Mouse (Mus musculus) right cerebral cortex, adult 18-20 months (tissue): ENCODE results near the gene Ldha.

Source experiments
- DNase-seq: peaks from one replicate; pipeline ENCODE4 v3.0.0; 2022; ENCODE audit warnings: mixed read lengths

Gene Ldha

DNA sequence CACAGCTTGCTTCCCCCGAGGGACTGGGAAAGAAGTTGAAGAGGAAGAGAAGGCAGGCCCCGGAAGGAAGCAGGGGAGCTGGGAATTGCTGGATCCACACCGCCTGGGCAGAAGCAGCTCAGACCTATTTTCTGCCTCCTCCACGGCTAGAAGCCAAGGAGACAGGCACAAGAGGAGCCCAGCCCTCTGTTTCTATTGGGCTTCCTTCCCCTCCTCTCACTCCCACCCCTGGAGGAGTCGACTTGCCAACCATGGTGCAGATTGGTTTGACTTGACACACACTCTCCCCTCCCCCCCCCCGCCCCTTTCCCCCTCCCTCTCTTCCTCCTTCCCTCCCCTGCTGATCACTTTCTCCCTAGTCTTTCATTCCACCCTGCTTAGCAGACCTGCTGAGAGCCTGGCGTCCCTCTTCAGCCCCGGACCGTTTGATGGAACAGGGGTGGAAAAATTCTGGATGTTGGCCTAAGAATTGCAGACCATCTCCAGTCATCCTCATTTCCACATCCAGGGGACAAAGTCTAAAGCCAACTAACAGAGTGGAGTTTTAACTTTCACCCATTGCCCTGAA lies 3.1 kb upstream of the Ldha start:
- peak; percentile 31 for DNase-seq

DNA sequence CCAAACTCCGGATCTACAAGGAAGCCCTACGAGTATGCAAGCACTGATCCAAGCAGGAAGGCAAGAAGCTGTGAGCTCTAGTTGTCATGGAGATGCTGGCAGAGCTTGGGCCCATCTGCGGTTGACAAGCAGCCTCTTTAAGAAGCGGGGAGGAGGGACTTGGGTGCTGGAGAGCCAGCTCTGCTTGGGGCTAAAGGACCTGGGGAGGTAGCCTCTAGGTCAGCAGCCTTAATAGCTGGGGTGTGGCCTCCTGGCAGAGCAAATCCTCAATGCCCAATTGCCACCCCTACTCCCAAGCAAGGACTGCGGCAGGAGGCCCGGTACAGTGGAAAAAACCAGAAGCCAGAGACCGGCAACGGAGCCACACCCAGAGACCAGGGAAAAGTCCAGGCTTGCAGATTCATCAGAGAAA lies 2.4 kb upstream of the Ldha start:
- peak; percentile 88 for DNase-seq

DNA sequence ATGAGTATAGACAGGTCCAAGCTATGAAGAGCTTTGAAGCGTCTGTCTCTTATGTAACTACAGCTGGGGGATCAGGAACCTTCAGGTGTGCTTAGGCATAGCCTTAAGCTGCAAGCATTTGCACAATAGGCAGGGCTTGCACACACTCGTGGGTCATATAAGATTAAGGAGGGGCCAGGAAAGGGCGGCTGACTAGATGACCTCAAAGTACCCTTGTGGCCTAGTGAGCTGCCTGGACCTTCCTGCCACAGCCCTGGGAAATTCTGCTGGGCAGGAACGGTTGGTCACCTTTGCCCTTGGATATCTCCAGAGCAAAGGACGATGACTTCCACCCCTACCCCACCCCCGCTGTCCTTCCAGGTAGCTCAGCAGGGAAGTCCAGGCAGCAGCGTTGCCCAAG lies 1.8 kb upstream of the Ldha start:
- no peak for DNase-seq

DNA sequence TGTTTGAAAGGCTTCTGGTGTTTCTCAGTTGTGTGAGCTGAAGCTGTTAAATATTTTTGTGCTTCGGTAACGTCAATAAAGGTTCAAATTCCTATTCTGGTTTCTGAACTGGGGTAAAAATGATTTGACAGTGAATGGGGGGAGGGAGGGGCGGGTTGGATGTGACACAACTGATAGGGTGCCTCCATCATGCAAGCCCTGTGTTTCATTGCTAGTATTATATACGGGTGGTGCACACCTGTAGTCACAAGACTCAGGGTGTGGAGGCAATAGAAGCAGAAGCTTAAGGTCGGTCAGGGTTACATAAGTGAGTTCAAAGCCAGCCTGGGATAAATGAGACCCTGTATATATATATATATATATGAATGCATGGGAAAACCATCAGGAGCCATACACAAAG lies 1.4 kb upstream of the Ldha start:
- DNase-seq: no peak

DNA sequence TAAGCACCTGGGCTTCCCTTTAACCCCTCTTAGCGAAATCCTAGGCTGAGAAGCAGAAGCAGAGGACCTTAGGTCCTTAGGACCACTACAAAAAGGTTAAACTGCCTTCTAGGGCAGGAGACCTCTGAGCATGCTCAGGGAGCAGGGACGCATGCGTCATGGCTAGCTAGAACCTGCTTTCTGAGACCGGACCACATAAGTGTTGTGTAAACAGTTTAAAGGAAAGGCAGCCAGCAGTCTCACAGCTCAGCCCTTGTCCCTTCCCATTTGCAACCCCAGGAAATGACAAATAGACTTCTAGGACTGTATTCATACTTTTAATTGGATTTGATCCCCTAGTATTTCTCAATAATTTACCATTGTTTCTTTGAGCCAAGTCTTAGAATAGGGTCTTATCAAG lies 949 bp upstream of the Ldha start:
- no peak for DNase-seq

DNA sequence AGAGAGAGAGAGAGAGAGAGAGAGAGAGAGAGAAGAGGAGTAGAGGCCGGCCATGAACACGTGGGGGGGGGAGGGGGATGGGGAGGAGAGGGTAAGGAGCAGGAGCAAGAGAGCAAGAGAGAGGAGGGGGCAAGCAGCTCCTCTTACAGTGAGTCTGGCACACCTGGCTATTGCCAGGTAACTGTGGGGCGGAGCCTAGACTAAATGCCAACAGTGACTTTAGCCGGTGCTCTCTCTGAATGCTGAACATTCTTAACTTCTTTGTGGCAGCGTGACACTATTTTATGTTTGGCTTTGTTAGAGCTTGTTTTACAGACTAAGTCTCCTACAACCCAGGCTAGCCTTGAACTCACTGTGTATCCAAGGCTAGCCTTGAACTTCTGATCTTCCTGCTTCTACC lies 1.0 kb downstream of the Ldha start:
- no peak for DNase-seq

DNA sequence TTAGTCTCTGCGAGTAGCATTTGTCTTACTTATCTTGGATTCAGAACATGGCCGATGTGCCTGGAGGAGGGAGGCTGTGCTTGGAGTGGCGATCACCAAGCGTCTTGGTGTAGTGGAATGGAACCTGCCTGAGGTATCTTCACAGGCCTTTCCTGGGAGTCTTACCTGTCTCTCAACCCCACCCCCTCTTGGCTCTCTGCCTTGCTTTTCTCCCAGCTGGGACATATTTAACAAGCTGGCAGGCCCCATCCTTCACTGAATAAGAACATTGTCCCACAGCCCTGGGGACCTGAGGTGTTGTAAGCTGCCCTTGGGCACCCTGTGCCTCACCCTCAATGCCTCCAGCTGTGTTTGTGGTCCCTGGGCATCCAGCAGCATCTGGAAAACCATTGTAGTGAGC lies 2.3 kb downstream of the Ldha start:
- DNase-seq: no peak

DNA sequence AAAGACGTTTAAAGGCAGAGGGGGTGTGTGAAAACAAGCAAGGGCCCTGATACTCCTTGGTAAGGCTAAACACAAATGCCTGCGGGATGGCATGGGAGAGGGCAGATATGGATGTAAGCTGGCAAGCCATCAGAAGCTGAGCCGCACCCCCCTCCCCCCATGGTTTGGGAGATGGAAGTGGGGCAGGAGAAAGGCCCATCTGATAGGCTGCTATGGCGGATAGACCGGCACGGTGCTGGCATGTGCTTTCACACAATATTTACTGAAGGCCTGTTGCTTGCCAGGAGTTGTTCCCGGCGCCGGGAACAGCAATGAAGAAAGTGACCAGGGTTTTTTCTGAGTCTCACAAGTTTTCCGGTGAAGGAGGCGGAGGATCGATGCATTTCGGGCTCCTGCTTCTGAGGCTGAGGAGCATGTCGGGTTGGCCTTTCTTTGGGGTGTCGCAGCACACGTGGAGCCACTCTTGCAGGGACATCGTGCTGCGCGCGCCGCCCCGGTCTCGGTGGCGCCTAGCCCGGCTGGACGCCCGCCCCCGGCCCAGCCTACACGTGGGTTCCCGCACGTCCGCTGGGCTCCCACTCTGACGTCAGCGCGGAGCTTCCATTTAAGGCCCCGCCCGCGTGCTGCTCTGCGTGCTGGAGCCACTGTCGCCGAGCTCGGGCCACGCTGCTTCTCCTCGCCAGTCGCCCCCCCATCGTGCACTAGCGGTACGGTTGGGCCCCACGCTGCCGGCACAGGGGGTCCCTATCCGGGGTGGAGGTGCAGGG lies 4.1 kb downstream of the Ldha start:
- DNase-seq: peak; percentile 93

DNA sequence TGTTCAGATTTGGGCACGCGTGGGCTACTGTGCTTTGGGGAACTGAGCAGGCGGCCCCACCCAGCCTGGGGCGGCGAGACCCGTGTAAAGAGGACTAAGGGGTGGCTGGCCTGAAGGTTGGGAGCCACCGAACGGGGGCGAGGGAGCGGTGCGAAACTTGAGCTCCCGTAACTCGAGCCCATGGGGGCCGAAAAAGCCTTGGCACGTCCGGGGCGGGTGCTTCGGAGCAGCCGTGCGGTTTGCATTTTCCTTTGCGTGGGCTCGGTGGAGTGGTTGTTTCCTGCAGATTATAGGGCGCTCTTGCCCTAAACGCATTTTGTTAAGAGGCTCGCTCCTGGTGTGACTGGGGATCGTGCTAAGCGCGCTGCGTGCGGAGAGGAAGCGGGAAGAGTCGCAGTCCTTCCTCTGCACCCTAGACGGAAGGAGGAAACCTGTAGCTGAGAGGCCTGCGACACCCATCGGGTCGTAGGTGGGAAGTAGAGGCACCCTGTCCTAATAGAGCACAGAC lies 4.8 kb downstream of the Ldha start:
- peak; percentile 53 for DNase-seq

DNA sequence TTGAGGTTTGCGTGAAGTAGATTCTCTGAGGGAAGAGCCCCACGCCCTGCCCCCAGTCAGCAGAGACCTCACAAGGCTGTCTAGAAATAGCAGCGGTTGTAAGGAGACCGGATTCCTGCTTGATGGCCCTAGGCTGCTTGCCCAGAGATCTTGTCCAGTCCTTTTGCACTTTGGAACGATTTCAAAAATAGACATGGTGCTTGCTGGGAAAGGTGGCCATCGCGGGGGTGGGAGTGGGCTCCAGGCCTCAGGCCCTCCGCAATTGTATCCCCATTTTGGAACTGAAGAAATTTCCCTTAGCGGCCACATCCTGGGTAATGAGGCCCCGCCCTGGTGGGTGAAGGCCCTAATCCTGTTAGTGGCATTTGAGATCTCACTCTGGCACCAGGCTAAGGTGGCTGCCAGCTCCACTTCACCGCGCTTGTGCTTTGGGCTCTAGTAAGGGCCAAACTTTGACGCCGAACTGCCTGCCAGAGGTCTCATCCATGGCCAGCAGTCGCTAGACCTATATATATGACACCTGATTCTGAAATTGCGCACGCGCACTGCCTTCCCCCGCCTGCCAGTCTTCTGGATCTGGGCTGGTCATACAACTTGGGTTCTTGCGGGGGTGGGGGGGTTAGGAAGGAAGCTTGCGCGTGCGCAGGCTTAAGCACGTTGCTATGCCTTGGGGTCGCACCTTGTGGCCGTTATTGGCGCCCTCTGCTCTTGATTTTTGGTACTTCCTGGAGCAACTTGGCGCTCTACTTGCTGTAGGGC lies 5.4 kb downstream of the Ldha start:
- peak; percentile 40 for DNase-seq

DNA sequence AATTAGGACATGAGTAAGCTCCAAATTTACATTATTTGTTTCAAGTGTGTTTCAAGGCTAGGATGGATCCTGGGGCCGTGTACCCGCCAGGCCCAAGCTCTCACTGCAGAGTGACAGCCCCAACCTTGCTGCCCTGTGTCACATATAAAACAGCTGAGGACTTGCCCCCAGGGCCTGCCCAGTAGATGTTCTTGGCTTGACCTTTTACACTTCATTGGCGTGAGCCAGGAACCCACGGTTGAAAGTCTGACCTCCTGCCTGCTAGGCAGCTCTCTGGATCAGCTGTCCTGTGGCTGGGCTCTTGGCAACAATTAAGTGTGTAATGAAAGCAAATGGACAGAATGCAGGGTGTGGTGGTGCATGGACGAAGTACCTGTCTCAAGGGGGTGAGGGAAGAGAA lies 8.0 kb downstream of the Ldha start:
- DNase-seq: no peak

DNA sequence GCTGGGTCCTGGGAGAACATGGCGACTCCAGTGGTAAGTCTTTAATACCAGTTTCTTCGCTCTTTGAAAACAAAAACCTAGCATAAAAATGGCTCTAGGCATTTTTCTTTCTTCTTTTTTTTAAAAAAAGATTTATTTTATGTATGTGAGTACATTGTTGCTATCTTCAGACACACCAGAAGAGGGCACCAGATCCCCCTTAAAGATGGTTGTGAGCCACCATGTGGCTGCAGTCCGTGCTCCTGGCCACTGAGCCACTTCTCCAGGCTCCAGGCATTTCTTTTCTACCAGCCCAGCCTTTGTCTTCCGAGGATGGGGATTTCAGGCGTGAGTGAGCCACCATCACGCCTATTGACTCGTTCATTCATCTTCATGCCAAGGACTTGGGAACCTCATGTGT lies 9.8 kb downstream of the Ldha start:
- DNase-seq: no peak

DNA sequence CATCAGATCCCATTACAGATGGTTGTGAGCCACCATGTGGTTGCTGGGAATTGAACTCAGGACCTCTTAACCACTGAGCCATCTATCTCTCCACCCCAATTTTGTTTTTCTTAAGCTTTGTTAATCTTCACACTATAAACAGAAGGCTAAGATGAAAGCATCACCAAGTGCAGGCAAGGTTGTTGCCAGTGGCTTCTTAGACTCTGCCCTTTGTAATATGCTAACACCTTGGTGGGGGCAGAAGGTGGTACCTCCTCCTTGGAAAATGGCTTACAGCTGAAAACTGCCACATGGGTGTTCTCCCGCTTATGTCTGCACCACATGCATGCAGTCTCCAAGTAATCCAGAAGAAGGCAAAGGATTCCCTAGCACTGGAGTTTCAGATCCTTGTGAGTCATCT lies 11.4 kb downstream of the Ldha start:
- DNase-seq: no peak

DNA sequence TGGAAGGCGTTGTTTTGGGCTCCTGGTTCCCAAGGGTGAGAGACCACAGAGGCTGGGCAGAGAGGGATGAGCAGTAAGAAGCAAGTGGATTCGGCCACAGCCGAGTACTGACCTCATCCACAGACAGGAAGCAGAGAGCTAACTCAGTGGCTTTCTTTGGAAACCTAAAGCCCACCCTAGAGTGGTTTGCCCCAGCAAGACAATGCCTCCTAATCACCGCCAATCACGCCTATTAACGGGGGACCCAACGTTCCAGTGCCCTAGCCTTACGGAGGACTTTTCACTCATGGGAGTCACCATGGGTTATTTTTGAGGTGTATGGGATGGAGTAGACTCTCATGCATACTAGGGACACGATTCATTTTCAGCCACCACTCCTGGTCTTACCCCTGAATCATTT lies 12.1 kb downstream of the Ldha start:
- DNase-seq: no peak

DNA sequence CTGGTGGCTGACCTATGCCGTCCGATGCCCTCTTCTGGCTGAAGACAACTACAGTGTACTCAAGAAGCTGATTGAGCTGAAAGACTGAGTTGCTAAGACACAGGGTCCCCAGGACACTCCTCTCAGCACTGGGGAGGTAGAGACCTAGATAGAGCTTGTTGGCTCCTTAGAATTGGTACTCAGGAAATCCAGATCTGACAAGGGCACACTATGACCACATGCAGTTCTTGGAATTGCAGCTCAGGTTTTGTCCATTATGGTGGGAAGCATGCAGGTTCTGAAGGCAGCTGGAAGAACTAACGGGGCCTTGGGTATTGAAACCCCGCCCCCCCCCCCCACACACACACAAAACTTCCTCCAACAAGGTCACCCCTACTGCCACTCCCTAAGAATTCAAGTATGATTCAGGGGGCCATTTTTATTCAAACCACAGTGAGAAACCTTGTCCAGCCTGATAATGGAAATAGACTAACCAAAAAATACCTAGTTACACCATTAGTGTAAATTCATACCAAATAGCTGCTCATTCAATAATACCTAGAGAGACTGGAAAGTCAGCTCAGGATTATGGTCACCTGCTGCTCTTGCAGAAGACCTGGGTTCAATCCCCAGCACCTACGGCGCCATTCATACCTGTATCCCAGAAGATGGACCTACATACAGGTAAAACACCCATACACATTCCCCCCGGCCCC lies 14.7 kb downstream of the Ldha start:
- no peak for DNase-seq

DNA sequence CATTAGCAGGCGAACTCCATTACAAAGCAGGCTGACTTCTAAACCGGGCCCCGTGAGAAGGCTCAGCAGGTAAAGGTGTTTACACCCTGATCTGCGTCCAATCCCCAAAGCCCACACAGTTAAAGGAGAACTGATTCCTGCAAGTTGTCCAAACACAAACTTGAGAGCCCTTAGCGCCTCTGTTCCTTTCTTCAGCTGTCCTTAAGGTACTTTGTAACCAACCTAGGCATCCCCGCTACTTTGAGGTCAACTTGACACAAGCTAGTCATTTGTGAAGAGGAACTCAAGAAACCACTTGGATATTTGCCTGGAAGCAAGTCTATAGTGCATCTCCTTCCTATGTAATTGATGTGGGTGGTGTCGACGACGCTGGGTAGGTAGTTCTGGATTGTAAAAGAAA lies 16.2 kb downstream of the Ldha start:
- DNase-seq: no peak

DNA sequence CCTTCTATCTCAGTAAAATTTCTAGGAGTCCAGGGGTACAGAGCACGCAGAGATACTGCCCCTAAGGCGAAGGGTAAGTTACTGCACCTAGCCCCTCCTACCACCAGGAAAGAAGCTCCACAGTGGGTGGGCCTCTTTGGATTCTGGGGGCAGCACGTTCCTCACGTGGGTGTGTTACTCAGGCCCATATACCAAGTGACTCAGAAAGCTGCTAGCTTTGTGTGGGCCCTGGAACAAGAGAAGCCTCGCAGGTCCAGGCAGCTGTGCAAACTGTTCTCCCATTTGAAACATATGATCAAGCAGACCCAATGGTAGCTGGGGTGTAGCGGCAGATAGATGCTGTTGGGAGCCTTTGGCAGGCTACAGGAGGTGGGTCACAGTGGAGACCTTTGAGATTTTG lies 17.8 kb downstream of the Ldha start:
- DNase-seq: peak; percentile 37

DNA sequence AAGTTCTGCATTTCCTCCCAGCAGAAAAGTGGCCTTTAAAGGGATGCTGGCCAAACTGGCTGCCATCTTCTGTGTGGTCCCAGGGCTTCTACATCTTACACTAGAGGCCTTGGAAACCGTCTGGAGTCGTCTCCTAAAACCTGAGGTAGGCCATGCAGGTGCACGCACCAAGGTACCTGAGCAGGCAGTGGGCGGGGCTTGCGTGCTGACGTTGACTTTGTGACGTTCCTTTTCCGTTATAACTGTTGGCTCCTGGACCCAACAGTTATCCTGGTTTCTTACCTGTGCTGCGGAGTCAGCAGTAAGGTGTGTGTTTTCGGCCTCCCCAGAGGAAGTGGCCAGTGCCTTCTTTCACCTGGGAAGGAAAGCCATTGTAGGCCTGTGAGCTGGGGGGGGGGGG lies 19.7 kb downstream of the Ldha start, which contains the start of gene Ldhc:
TSS of gene Ldhc (plus strand) at position 208 of the 400 bp plus-strand sequence.
- DNase-seq: no peak

DNA sequence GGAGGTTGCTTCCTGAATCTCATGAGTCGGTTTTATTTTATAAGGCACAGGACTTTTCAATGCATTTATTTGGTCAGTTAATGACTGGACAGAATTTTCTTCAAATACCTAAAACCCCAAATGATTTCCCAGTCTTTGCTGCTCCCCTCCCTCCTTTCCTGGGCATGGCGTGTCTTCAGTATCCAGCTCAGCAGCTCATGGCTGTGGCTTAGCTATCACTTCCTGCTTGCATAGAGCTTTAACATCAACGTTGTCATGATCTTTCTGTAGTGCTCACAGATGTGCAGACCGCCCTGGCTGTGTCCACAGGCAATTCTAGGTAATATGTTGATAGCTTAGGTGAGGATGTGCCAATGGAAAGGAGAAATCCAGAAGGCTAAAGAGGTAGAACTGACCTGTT lies 30.7 kb downstream of the Ldha start:
- DNase-seq: no peak

DNA sequence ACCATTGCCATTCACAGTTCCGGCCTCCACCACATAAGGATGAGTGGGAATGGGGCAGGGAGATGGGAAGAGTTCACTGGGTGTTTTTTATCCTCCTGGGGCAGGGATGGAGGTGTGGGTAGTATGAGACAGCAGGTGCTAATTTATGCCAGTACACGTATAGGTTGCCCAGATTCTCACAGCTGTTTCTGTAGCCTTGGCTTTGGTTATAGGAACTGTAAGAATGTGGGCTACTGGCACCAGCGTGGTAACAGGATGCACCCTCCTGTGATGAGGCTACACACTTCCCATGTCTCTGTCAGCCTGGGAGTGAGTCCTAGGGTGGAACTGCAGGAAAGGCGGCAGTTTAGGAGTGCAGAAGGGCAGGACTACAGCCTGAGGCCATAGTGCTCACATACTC lies 35.6 kb downstream of the Ldha start:
- DNase-seq: peak; percentile 42

DNA sequence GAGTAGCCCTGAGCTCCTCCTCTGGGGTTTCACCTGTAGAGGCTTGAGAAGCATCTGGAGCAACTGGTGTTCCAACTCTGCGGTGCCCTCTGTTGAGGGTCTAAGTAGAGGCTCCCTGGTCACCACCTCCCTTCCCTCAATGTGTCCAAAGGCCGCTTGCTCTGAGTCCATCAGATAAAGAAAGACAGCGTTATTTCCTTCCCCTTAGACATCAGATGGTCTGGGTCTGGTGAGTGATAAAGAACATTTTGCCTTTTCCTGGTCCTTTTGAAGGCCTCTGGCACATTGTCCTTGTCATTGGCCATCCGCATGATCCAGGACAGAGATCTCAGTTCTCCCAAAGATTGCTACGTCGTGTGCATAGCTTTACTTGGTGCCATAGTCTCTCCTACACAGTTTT lies 36.0 kb downstream of the Ldha start:
- DNase-seq: no peak

DNA sequence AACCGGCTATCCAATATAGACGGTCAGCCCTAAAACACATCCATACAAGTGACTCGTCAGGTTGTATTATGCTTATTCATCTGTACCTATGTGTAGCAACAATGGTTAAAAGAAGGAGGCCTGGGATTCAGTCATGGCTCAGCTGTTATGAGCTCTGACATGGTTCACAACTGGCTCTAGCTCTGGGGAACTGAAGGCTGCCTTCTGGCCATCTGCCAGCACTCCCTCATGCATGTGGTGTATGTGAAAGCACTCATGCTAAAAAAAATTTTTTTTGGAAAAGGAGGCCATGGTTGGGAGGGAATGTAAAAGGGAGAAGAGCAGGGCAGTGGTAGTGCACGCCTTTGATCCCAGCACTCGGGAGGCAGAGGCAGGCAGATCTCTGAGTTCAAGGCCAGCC lies 38.6 kb downstream of the Ldha start:
- no peak for DNase-seq

DNA sequence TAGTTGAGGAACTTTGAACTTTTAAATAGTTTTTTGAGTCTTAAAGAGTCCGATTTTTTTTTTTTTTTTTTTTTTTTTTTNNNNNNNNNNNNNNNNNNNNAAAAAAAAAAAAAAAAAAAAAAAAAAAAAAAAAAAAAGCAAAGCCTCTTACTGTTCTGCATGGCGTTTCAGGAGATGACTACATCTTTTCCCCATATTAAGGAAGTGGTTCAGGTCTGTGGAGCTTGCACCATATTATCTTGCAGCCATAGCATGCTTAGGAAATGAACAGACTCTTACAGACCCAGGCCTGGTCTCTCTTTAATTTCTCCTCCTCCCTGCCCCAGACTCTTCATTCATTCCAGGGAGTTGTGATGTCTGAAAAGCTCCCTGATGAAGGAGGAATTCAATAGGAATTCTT lies 39.7 kb downstream of the Ldha start:
- no peak for DNase-seq
